Mouse (Mus musculus): Measurements from ENCODE around the gene Fbln1. TPM values are rescaled to one million over a fixed set of nuclear protein-coding genes. Genes with fewer than 3 reads are reported as not detected.

The Fbln1 gene
- polyA plus RNA-seq, 1 experiment from 2014 or later, result 50.9 TPM

DNA sequence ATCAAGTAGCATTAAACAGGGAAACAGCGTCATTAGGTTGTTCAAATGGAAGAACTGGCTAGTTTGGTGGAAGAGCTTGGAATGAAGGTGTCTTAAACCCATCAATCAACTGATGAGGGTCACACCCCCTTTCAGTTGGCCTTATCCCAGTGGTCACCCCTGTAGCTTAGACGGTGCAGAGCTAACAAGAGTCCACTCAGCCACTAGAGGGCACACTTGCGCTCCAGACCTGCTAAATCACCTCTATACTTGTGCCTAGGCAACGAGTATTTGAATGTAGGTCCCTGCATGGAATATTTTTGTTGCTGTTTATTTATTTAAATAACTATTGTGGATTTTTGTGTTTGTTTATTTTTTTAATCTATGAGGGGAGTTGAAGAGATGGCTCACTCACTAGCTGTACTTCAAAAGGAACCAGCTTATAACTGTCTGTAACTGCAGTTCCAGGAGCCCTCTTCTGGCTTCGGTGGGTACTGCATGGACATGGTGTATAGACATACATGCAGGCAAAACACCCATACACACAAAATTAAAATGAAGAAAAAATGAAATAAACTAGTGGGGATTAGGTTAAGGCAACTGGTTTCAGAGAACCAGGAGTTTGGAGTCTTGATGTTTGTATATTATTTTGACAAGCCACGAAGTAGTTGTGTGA lies 52.2 kb downstream of the Fbln1 start:
- Histone ChIP-seq H3K4me2 (ENCODE audit: low read length) (no peak overlapping the region), H3K9me3 (ENCODE audit: control insufficient read depth, low read length) (peaks cover 4% of the 10 kb centered on the region; the same call in 1 of the 2 replicates), H3K27ac (ENCODE audit: low read length) (no peak overlapping the region), H3K36me3 (ENCODE audit: control insufficient read depth, insufficient read depth) (no peaks in the 10 kb centered on the region), H3K4me1 (replicated peaks; ENCODE audit: control insufficient read depth, insufficient read depth, low read length) (no peaks in the 10 kb centered on the region), H3K4me3 (replicated peaks; ENCODE audit: low read length) (no peak overlapping the region), H3K27me3 (replicated peaks; ENCODE audit: control insufficient read depth, insufficient read depth, low read length) (no peaks in the 10 kb centered on the region), H3K9ac (replicated peaks; ENCODE audit: low read depth, low read length) (no peak overlapping the region)
- WGBS, result 74% methylated on average over 6 of the region's 6 CpGs
- ATAC-seq, result no peak

GRCm38 (mm10) chr15:85262805-85263204 lies 57.1 kb downstream of the Fbln1 start:
- Histone ChIP-seq H3K4me3 (replicated peaks; ENCODE audit: low read length) (no peak overlapping the region), H3K27ac (ENCODE audit: low read length) (no peak overlapping the region), H3K4me1 (replicated peaks; ENCODE audit: control insufficient read depth, insufficient read depth, low read length) (0 out of 2 replicates have a peak, but pooled peaks cover 4% of the 10 kb centered on the region), H3K36me3 (ENCODE audit: control insufficient read depth, insufficient read depth) (no peaks in the 10 kb centered on the region), H3K9ac (replicated peaks; ENCODE audit: low read depth, low read length) (no peak overlapping the region), H3K27me3 (replicated peaks; ENCODE audit: control insufficient read depth, insufficient read depth, low read length) (no peaks in the 10 kb centered on the region), H3K9me3 (ENCODE audit: control insufficient read depth, low read length) (peaks cover 4% of the 10 kb centered on the region; the same call in 1 of the 2 replicates), H3K4me2 (ENCODE audit: low read length) (no peak overlapping the region)
- no peak for ATAC-seq
- 87% methylated on average over 5 of the region's 5 CpGs for WGBS

GRCm38 (mm10) chr15:85266729-85267434 lies 61.1 kb downstream of the Fbln1 start:
- H3K4me1 ChIP-seq (replicated peaks; ENCODE audit: control insufficient read depth, insufficient read depth, low read length), result peaks cover 4% of the 10 kb centered on the region; the same call in 1 of the 2 replicates
- H3K9ac ChIP-seq (replicated peaks; ENCODE audit: low read depth, low read length), result no peak overlapping the region
- no peak overlapping the region for H3K27ac ChIP-seq (ENCODE audit: low read length)
- no peak overlapping the region for H3K4me3 ChIP-seq (replicated peaks; ENCODE audit: low read length)
- no peaks in the 10 kb centered on the region for H3K36me3 ChIP-seq (ENCODE audit: control insufficient read depth, insufficient read depth)
- H3K9me3 ChIP-seq (ENCODE audit: control insufficient read depth, low read length), result no peaks in the 10 kb centered on the region
- no peak overlapping the region for H3K4me2 ChIP-seq (ENCODE audit: low read length)
- H3K27me3 ChIP-seq (replicated peaks; ENCODE audit: control insufficient read depth, insufficient read depth, low read length), result no peaks in the 10 kb centered on the region
- 30% methylated on average over 14 of the region's 14 CpGs for WGBS
- 0 out of 2 replicates have a peak, but pooled peaks have one; percentile 38 for ATAC-seq

- no peaks in the 10 kb centered on the region for H3K27me3 ChIP-seq (replicated peaks; ENCODE audit: control insufficient read depth, insufficient read depth, low read length)
- no peak overlapping the region for H3K4me3 ChIP-seq (replicated peaks; ENCODE audit: low read length)
- H3K9me3 ChIP-seq (ENCODE audit: control insufficient read depth, low read length), result no peaks in the 10 kb centered on the region
- no peaks in the 10 kb centered on the region for H3K36me3 ChIP-seq (ENCODE audit: control insufficient read depth, insufficient read depth)
- no peak for ATAC-seq
- no peak overlapping the region for H3K27ac ChIP-seq (ENCODE audit: low read length)
- no peak overlapping the region for H3K9ac ChIP-seq (replicated peaks; ENCODE audit: low read depth, low read length)
- H3K4me2 ChIP-seq (ENCODE audit: low read length), result no peak overlapping the region
- WGBS, result 90% methylated on average over 19 of the region's 19 CpGs
- peaks cover 6% of the 10 kb centered on the region for H3K4me1 ChIP-seq (replicated peaks; ENCODE audit: control insufficient read depth, insufficient read depth, low read length)
Observed at GRCm38 (mm10) chr15:85267891-85268290, 62.1 kb downstream of the Fbln1 start.

- Histone ChIP-seq H3K9ac (replicated peaks; ENCODE audit: low read depth, low read length) (no peak overlapping the region), H3K4me3 (replicated peaks; ENCODE audit: low read length) (no peak overlapping the region), H3K36me3 (ENCODE audit: control insufficient read depth, insufficient read depth) (no peaks in the 10 kb centered on the region), H3K27ac (ENCODE audit: low read length) (no peak overlapping the region), H3K27me3 (replicated peaks; ENCODE audit: control insufficient read depth, insufficient read depth, low read length) (no peaks in the 10 kb centered on the region), H3K9me3 (ENCODE audit: control insufficient read depth, low read length) (no peaks in the 10 kb centered on the region), H3K4me2 (ENCODE audit: low read length) (no peak overlapping the region), H3K4me1 (replicated peaks; ENCODE audit: control insufficient read depth, insufficient read depth, low read length) (peaks cover 4% of the 10 kb centered on the region)
- ATAC-seq, result no peak
- 16% methylated on average over 11 of the region's 11 CpGs for WGBS
Observed at GRCm38 (mm10) chr15:85272988-85273387, 67.2 kb downstream of the Fbln1 start.

DNA sequence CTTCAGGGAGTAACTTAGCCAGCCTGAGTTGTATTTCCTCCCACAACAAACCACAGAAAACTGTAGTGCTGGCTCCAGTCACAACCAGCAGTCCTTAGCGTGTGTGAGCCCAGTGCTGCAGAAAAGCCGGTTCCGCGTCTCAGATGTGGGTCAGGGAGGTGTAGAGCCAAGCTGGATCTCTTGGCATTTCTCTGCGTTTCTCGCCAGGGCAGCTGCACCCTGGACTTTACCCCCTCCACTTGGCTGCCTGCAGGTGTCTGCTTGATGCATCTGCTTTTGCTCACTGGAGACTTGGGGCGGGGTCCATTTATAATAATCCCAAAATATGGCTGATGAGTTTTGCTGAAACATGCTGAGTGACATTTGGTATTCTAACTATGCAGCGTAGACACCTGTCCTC lies 71.5 kb downstream of the Fbln1 start:
- Histone ChIP-seq H3K4me3 (replicated peaks; ENCODE audit: low read length) (no peak overlapping the region), H3K4me1 (replicated peaks; ENCODE audit: control insufficient read depth, insufficient read depth, low read length) (peaks cover 7% of the 10 kb centered on the region), H3K36me3 (ENCODE audit: control insufficient read depth, insufficient read depth) (no peaks in the 10 kb centered on the region), H3K27me3 (replicated peaks; ENCODE audit: control insufficient read depth, insufficient read depth, low read length) (no peaks in the 10 kb centered on the region), H3K4me2 (ENCODE audit: low read length) (no peak overlapping the region), H3K9ac (replicated peaks; ENCODE audit: low read depth, low read length) (no peak overlapping the region), H3K27ac (ENCODE audit: low read length) (no peak overlapping the region), H3K9me3 (ENCODE audit: control insufficient read depth, low read length) (no peaks in the 10 kb centered on the region)
- WGBS, result 90% methylated on average over 8 of the region's 8 CpGs
- ATAC-seq, result no peak

- no peak overlapping the region for H3K4me2 ChIP-seq (ENCODE audit: low read length)
- H3K4me1 ChIP-seq (replicated peaks; ENCODE audit: control insufficient read depth, insufficient read depth, low read length), result 0 out of 2 replicates have a peak, but pooled peaks cover 3% of the 10 kb centered on the region
- H3K9me3 ChIP-seq (ENCODE audit: control insufficient read depth, low read length), result no peaks in the 10 kb centered on the region
- no peak overlapping the region for H3K4me3 ChIP-seq (replicated peaks; ENCODE audit: low read length)
- H3K36me3 ChIP-seq (ENCODE audit: control insufficient read depth, insufficient read depth), result no peaks in the 10 kb centered on the region
- WGBS, result 89% methylated on average over 5 of the region's 5 CpGs
- H3K27ac ChIP-seq (ENCODE audit: low read length), result no peak overlapping the region
- H3K9ac ChIP-seq (replicated peaks; ENCODE audit: low read depth, low read length), result no peak overlapping the region
- no peak for ATAC-seq
- H3K27me3 ChIP-seq (replicated peaks; ENCODE audit: control insufficient read depth, insufficient read depth, low read length), result no peaks in the 10 kb centered on the region
Observed at GRCm38 (mm10) chr15:85278986-85279385, 73.2 kb downstream of the Fbln1 start.

DNA sequence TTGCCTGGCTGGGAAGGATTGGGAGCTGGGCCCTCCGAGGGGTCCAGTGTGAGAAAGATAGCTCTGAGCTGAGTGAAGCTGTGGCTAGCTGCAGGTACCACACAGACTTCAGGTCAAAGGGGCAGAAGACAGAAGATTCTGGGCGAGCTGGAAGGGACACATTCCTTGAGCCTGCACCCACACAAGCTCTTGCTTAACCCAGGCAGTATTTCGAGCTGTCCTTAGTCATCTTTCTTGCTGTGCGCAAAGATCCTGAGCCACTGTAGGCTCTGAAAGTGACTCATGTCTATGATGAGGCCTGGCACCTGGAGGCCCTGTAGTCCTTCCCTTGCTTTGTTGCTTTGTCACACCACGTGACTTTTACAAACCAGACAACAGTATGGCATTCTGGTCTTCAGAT lies 76.3 kb downstream of the Fbln1 start:
- 83% methylated on average over 5 of the region's 5 CpGs for WGBS
- no peak overlapping the region for H3K27ac ChIP-seq (ENCODE audit: low read length)
- no peaks in the 10 kb centered on the region for H3K27me3 ChIP-seq (replicated peaks; ENCODE audit: control insufficient read depth, insufficient read depth, low read length)
- H3K9ac ChIP-seq (replicated peaks; ENCODE audit: low read depth, low read length), result no peak overlapping the region
- no peak for ATAC-seq
- 0 out of 2 replicates have a peak, but pooled peaks cover 3% of the 10 kb centered on the region for H3K4me1 ChIP-seq (replicated peaks; ENCODE audit: control insufficient read depth, insufficient read depth, low read length)
- H3K36me3 ChIP-seq (ENCODE audit: control insufficient read depth, insufficient read depth), result no peaks in the 10 kb centered on the region
- H3K4me2 ChIP-seq (ENCODE audit: low read length), result no peak overlapping the region
- no peak overlapping the region for H3K4me3 ChIP-seq (replicated peaks; ENCODE audit: low read length)
- no peaks in the 10 kb centered on the region for H3K9me3 ChIP-seq (ENCODE audit: control insufficient read depth, low read length)

DNA sequence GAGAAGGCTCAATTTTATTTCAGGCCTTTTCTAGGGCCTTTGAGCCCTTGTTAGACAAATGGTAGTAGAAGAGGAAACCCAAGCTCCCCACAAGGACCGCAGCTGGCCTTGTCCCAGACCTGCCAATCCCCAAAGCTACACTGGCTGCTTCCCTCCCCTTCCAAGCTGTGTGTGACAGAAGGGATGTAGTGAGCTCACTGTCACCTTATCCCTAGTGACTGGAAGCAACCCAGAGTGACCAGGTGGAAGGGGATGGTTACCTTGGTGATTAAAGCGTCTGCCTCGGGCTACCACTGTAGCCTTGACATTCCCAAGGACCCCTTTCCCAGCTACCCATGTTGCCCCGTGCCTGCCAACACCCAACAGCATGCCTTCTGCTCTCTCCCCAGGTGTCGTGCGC lies 78.9 kb downstream of the Fbln1 start:
- no peaks in the 10 kb centered on the region for H3K9me3 ChIP-seq (ENCODE audit: control insufficient read depth, low read length)
- 84% methylated on average over 6 of the region's 6 CpGs for WGBS
- 0 out of 2 replicates have a peak, but pooled peaks have one; percentile 20 for ATAC-seq
- H3K9ac ChIP-seq (replicated peaks; ENCODE audit: low read depth, low read length), result no peak overlapping the region
- H3K27ac ChIP-seq (ENCODE audit: low read length), result no peak overlapping the region
- H3K4me1 ChIP-seq (replicated peaks; ENCODE audit: control insufficient read depth, insufficient read depth, low read length), result 0 out of 2 replicates have a peak, but pooled peaks cover 3% of the 10 kb centered on the region
- no peaks in the 10 kb centered on the region for H3K36me3 ChIP-seq (ENCODE audit: control insufficient read depth, insufficient read depth)
- H3K4me3 ChIP-seq (replicated peaks; ENCODE audit: low read length), result no peak overlapping the region
- H3K27me3 ChIP-seq (replicated peaks; ENCODE audit: control insufficient read depth, insufficient read depth, low read length), result no peaks in the 10 kb centered on the region
- no peak overlapping the region for H3K4me2 ChIP-seq (ENCODE audit: low read length)

All from forebrain, embryonic 16.5 days (tissue).